Mouse (Mus musculus): ENCODE measurements at regions not wholly inside any gene's neighbourhood (a gene's known extent, or its start where the extent isn't known, plus 50 kb on each side); places are given as distances from the start of the nearest gene placed in this dataset.

DNA sequence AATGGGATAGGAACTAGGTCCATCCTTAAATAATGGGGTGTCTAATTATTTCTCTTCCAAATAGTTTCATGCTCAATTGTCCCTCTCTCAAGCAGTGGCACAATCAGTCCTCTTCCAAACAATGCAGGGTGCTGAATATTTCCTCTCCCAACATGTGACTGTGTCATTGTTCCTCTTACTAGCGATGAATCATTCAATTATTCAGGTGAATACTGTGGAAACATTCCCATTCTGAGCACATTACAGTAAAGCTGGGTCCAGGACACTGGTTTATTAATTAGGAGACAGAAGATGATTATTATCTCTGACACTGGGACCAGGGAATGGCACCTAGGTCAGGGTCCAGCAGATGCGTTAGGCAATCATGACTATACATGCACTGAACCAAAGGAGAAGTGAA lies 532.6 kb upstream of the Large1 start:
- no peak for DNase-seq
- no peak for TF ChIP-seq CTCF (conservative IDR thresholded peaks at IDR 0.05; ENCODE audit: insufficient read depth, insufficient read length, low read depth, low read length)
- no peak for TF ChIP-seq POLR2A (IDR thresholded peaks at IDR 0.05; ENCODE audit: low read depth, low read length)
- H3K4me1 ChIP-seq (ENCODE audit: control insufficient read depth, insufficient read depth, low read length), result no peaks in the 10 kb centered on the region
- H3K27me3 ChIP-seq (replicated peaks; ENCODE audit: control insufficient read depth, insufficient read depth, low read length), result no peaks in the 10 kb centered on the region
- H3K4me3 ChIP-seq (ENCODE audit: insufficient read depth, low read depth, low read length), result no peak overlapping the region
- 79% methylated on average over 2 of the region's 2 CpGs for WGBS
- H3K27ac ChIP-seq (ENCODE audit: insufficient read depth, low read depth, low read length), result no peak overlapping the region
- no peaks in the 10 kb centered on the region for H3K36me3 ChIP-seq (ENCODE audit: control insufficient read depth, insufficient read depth, low read length)

- 39% methylated on average over 1 of the region's 1 CpGs for WGBS
- TF ChIP-seq CTCF (conservative IDR thresholded peaks at IDR 0.05; ENCODE audit: insufficient read depth, insufficient read length, low read depth, low read length) (no peak), POLR2A (IDR thresholded peaks at IDR 0.05; ENCODE audit: low read depth, low read length) (no peak)
- Histone ChIP-seq H3K27ac (ENCODE audit: insufficient read depth, low read depth, low read length) (no peak overlapping the region), H3K36me3 (ENCODE audit: control insufficient read depth, insufficient read depth, low read length) (no peaks in the 10 kb centered on the region), H3K4me3 (ENCODE audit: insufficient read depth, low read depth, low read length) (no peak overlapping the region), H3K4me1 (ENCODE audit: control insufficient read depth, insufficient read depth, low read length) (no peaks in the 10 kb centered on the region), H3K27me3 (replicated peaks; ENCODE audit: control insufficient read depth, insufficient read depth, low read length) (no peaks in the 10 kb centered on the region)
- no peak for DNase-seq
Observed at GRCm38 (mm10) chr8:73881606-73882005, 528.3 kb upstream of the Large1 start.
